In genomic region chr1:193951936-193952335, GRCm38 (mm10) we compare ENCODE assay signal across 20 mouse cellular contexts.
"Had no signal": no experiment of that assay in that cellular context is flagged by ENCODE, and none has a peak within 500 bp of the region (broad histone marks: within the 10 kb centered on the region; RNA-seq: fewer than 3 reads in every experiment).

No protein-coding gene starts in this region.

- H3K27me3 ChIP-seq: kidney, embryonic 15.5 days; limb, embryonic 13.5 days; liver, embryonic 12.5 days; liver, embryonic 15.5 days; lung, embryonic 15.5 days; megakaryocyte, embryonic 14.5 days; midbrain, embryonic 12.5 days had no signal

- H3K36me3 ChIP-seq: kidney, embryonic 15.5 days; limb, embryonic 10.5 days; limb, embryonic 13.5 days; liver, embryonic 12.5 days; liver, embryonic 15.5 days; lung, embryonic 15.5 days; midbrain, embryonic 12.5 days had no signal

- H3K4me1 ChIP-seq: kidney, embryonic 15.5 days; limb, embryonic 10.5 days; limb, embryonic 13.5 days; liver, embryonic 12.5 days; liver, embryonic 15.5 days; lung, embryonic 15.5 days; megakaryocyte, embryonic 14.5 days; midbrain, embryonic 12.5 days had no signal

- H3K4me2 ChIP-seq: kidney, embryonic 15.5 days; limb, embryonic 13.5 days; liver, embryonic 12.5 days; liver, embryonic 15.5 days; lung, embryonic 15.5 days; midbrain, embryonic 12.5 days had no signal

- H3K9ac ChIP-seq: kidney, embryonic 15.5 days; limb, embryonic 13.5 days; liver, embryonic 12.5 days; liver, embryonic 15.5 days; lung, embryonic 15.5 days; midbrain, embryonic 12.5 days had no signal

- H3K4me3 ChIP-seq: kidney, embryonic 15.5 days; left cerebral cortex, adult 2 months; limb, embryonic 10.5 days; limb, embryonic 13.5 days; liver, embryonic 12.5 days; liver, embryonic 15.5 days; lung, embryonic 15.5 days; megakaryocyte, embryonic 14.5 days; midbrain, embryonic 12.5 days had no signal

- DNase-seq: kidney, postnatal 10 days; kidney, postnatal 36 days; layer of hippocampus, postnatal 36 days; liver; lung, adult 18-20 months; lung, postnatal 10 days; lung, postnatal 36 days; thymus, adult 18-20 months; thymus, postnatal 14 days; thymus, postnatal 4 days had no signal

- ATAC-seq: liver, embryonic 12.5 days; midbrain, embryonic 16.5 days had no signal

- H3K27ac ChIP-seq: kidney, embryonic 15.5 days; left cerebral cortex, adult 2 months; limb, embryonic 10.5 days; limb, embryonic 13.5 days; liver, embryonic 12.5 days; liver, embryonic 15.5 days; lung, embryonic 15.5 days; midbrain, embryonic 12.5 days had no signal

- H3K9me3 ChIP-seq: kidney, embryonic 15.5 days; limb, embryonic 10.5 days; limb, embryonic 13.5 days; liver, embryonic 12.5 days; liver, embryonic 15.5 days; lung, embryonic 15.5 days; megakaryocyte, embryonic 14.5 days; midbrain, embryonic 12.5 days had no signal
